Mouse (Mus musculus) cerebellum, adult (tissue): ENCODE data around the gene Cab39.

Experiments
- ATAC-seq: cut with Nextera tagmentation; 2 replicates; pipeline ENCODE4 v1.9.2; 2017; ENCODE audit warnings: mild to moderate bottlenecking, moderate library complexity, mixed read lengths; ENCODE audit not compliant: insufficient number of reproducible peaks, low FRiP score, low TSS enrichment

Gene Cab39

GRCm38 (mm10) chr1:85842251-85842650 is 49.0 kb downstream of the Cab39 start:
- ATAC-seq, result no peak

- no peak for ATAC-seq
Measured at GRCm38 (mm10) chr1:85843291-85843863, 50.1 kb downstream of the Cab39 start.

GRCm38 (mm10) chr1:85844981-85845380 is 51.7 kb downstream of the Cab39 start:
- ATAC-seq, result no peak

- no peak for ATAC-seq
Measured at GRCm38 (mm10) chr1:85845476-85845875, 52.2 kb downstream of the Cab39 start.

- no peak for ATAC-seq
Measured at GRCm38 (mm10) chr1:85849016-85849415, 55.8 kb downstream of the Cab39 start.

- ATAC-seq, result no peak
Measured at GRCm38 (mm10) chr1:85850851-85851250, 57.6 kb downstream of the Cab39 start.

GRCm38 (mm10) chr1:85852996-85853689 is 59.9 kb downstream of the Cab39 start:
- ATAC-seq, result peak; percentile 74

GRCm38 (mm10) chr1:85853865-85854264 is 60.6 kb downstream of the Cab39 start:
- ATAC-seq, result no peak

GRCm38 (mm10) chr1:85854475-85854874 is 61.2 kb downstream of the Cab39 start:
- no peak for ATAC-seq

- no peak for ATAC-seq
Measured at GRCm38 (mm10) chr1:85856266-85856665, 63.0 kb downstream of the Cab39 start.

- ATAC-seq, result no peak
Measured at GRCm38 (mm10) chr1:85857261-85857754, 64.1 kb downstream of the Cab39 start.

- ATAC-seq, result no peak
Measured at GRCm38 (mm10) chr1:85864383-85864782, 71.1 kb downstream of the Cab39 start.

GRCm38 (mm10) chr1:85870001-85870400 is 76.8 kb downstream of the Cab39 start:
- ATAC-seq, result peak; percentile 88

GRCm38 (mm10) chr1:85870546-85870945 is 77.3 kb downstream of the Cab39 start:
- ATAC-seq, result no peak

- no peak for ATAC-seq
Measured at GRCm38 (mm10) chr1:85882003-85882402, 88.8 kb downstream of the Cab39 start.

GRCm38 (mm10) chr1:85887221-85887620 is 94.0 kb downstream of the Cab39 start:
- no peak for ATAC-seq

- ATAC-seq, result peak; percentile 64
Measured at GRCm38 (mm10) chr1:85894231-85894747, 101.0 kb downstream of the Cab39 start, which contains the start of gene Itm2c. Itm2c (plus strand) TSS chr1:85894281.

GRCm38 (mm10) chr1:85894748-85895360 is 101.6 kb downstream of the Cab39 start:
- ATAC-seq, result peak; percentile 2; the same call in 1 of the 2 replicates

GRCm38 (mm10) chr1:85895391-85895837 is 102.2 kb downstream of the Cab39 start:
- peak; percentile 57 for ATAC-seq

- no peak for ATAC-seq
Measured at GRCm38 (mm10) chr1:85896110-85896509, 102.9 kb downstream of the Cab39 start.
